Mouse (Mus musculus) kidney, adult 9 months (tissue): ENCODE data around the gene Hic2.

Experiments used
- DNase-seq: peaks from one replicate; pipeline ENCODE4 v3.0.0; 2022

Gene Hic2

DNA sequence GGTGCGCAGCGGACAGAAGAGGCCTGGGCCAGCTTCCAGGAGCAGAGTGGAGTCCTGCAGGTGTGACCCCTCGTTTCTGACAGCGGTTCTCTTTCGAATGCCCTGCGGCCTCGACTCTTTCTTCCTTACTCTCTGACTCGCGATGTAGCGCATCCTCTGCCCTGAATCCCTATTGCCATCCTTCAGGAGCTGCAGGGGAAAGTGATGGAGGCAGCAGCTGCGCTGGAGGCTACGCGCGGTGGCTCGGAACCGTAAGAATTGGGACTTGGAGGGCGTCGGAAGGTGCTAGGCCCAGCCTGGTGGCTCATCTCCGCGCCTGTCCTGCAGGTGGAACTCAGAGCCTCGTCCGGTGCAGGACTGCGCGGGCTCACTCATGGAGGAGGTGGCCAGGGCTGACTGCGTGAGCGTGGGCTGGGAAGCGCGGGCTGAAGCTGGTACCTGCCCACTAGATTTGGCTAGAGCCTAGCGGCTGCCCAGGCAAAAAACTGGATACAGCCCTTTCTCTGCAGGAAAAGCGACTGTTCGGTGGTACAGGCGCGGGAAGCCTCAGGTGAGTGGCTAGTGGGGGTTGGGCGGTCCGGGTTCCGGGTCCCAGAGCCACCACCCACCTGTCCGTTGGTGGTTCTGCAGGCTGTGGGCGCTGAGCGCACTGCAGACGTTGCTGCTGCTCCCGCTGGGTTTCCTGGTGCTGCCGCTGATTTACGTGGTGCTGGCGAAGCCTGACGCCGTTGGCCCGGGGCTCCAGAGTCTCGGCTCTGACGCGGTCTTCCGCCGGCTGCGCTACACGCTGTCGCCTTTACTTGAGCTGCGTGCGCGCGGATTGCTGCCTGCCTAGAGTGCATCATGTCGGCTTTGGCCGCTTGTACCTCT, 44.2 kb downstream of the Hic2 start:
- DNase-seq: no peak

DNA sequence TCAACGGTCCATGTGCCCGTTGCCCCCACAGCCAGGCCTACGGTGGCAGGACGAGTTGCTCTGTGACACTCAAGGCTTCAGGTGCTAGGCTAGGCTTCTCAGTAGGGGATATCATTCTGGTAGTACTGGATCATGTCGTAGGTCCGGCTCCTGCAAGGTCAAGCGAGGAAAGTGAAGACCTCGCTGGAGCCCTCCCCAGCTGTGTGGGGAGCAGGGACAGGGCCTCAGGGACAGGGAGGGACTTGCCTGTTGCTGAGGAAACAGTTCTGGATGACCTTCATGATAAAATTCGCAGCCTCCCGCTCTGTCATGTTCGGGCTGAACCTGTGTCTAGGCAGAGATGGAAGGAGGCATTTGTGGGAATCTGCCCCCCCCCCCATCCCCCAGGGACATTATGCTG, 47.1 kb downstream of the Hic2 start:
- no peak for DNase-seq

DNA sequence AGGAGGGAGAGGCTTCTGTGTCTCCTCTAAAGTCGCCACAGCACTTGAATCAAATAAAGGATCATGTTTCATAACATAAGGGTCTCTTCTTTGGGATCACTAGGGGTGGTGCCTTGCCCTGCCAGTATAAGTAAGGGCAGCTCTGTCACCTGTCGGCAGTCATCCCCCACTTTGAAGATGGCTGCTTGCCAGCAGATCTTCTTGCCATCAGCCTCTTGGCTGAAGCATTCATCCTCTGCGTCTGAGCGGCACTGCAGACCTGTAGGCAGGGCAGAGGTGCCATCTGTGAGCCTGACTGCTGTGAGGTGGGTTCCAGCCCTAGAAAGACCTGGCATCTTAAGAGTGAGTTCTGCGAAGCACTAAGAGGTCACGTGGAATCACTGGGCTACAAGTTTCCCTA, 49.8 kb downstream of the Hic2 start:
- DNase-seq: no peak

DNA sequence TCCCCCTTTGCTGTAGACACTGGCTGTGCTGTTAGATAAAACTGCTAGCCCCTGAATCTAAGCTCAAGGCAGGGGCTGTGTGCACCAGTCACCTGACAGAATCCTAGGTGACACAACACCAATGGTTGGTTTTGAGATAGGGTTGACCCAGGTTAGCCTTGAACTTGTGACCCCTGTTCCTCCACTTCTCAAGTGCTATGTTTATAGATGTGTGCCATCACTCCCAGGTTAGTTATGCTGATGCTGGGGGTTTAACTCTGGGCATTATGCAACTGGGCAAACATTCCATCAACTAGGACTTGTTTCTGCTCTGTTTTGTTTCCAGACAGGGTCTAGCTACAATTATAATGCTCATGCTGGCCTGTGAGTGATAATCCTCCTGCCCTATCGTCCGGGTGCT, 53.7 kb downstream of the Hic2 start:
- DNase-seq: no peak

DNA sequence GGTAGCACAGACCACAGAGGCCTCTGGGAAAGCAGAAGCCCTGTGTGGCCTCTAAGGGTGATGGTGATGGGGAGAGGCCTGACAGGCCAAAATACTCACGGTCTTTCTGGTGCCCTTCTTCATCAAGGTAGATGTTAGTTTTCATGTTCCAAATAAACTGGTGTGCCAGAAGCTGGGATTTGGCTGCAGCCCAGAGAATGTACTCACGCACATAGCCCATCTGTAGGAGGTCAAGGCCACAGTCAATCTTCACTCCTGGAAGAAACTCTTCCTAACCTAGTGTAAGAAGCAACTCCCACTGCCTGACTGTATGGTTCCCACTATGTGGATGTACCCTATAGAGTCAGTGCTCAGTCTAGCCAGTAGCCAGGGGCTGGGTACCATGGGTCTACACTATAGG, 57.6 kb downstream of the Hic2 start:
- DNase-seq: no peak

DNA sequence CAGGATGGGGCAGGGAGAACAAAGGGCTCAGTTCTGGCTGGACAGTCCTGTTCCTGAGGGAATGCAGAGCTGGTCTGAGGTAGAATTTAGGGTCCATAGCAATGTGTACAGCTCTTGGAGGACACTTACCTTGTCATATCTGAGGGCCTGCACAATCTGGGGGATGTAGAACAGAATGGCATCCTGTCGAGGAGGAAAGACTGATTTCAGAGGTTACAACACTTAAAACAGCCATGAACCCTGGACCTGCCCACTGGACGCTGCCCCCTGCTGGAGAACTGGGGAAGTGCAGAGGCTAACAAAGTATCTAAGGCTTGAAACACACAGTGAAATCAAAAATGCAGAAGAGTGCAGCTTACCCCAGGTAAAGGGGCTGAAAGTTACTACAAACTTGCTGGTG, 59.4 kb downstream of the Hic2 start:
- peak; percentile 69 for DNase-seq

DNA sequence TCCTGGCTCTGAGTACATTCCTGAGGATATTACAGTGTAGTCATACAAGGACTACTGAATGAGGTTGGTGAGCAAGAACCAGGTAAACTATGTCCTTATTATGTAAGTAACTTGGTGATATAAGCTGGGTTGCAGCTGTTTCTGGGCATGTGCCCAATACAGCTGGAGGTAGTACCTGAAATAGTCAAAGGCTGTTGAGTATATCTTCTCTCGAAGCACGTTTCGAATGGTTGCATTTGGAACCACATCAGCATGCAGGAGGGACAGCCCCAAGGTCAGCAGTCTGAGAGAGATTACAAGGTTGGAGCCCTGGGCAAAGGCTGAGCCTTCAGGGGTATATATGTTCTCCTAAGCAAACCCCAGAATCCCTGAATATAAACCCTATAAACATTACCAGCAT, 67.4 kb downstream of the Hic2 start:
- DNase-seq: no peak

DNA sequence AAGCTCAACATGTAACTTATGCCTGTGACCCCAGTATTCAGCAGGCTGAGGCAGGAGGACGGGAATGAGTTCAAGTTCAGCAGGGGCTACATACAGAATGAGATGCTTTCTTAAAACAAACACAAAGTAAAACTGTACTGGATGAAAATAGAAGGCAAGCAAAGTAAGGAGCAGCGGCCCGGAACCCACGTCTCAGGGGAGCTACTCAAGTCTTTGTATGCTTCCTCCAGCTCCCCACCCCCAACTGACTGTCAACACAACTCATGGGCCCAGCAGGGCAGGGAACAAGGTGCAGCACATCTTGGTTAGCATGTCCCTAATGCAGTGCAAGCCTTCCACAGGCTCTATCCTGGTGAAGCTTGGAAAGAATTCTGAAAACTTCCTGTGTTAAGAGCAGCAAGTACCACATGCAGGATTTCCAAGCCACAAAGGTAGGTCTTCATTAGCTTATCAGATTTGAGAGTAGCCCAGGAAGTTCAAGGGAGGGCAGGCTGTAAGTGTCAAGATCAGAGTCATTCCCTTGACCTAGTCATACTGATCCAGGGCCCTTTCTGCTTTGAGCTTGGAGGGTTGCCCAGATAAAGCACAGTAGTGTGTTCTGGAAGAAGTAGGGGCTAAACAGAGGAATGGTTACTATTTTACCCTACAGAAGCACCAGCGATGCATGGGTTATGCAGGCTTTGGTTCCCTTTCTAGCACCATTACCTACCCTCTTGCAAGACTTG, 70.3 kb downstream of the Hic2 start:
- no peak for DNase-seq

DNA sequence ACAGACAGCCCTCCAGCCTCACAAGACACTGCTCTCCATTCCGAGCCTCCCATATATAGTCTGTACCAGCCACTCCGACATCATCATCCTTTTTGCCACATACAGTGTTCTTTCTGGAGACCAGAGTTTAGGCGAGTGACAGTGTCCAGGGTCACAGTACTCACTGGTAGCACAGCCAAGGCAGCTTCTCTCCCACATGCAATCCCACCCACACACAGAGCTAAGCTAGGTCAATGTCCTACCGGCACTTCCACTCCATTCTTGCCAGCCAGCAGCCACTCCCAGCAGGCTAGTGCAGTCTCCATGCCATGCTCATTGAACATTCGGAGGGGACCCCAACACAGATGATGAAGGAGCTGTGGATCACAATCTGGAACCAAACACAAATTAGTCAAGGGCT, 74.1 kb downstream of the Hic2 start:
- DNase-seq: no peak

DNA sequence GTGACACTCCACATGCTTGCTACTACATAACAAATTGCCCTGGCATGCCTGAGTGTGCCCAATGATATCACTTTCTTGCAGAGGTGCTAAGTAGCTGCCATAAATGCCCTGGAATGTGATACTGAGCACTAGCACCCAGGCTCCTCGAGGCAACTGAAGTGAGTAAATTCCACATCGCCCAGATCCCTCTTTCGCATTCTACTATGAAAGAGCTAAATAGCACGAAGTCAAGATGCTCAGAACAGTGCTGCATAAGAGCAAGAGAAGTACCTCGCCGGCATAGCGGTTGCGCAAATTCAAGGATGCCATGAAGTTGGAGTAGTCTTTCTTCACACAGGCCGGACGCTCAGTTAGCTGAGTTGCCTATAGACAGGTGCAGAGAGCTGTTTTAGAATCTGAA, 75.7 kb downstream of the Hic2 start:
- no peak for DNase-seq

DNA sequence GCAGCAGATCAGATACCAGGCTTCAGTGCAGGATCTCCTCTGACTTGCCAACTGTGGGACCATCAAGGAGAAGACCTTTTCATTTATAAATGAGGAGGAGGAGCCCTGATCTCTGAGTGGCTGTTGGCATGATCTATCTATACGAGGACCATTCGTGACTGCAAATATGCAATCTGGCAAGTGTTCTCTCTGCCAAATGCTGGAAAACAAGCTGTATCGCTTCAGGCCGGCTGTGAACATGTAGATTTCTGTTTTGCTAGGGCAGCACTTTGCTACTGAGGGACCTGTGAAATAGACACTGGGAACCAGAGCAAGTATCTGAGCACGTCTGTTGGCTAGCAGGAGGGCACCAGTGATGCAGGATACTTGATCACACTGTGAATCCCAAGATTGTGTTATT, 79.2 kb downstream of the Hic2 start:
- no peak for DNase-seq
